Mouse (Mus musculus): ENCODE data around the gene Olfr801. TPM values are rescaled to one million over a fixed set of nuclear protein-coding genes. Genes with fewer than 3 reads are reported as not detected.

Gene Olfr801
- polyA plus RNA-seq, 1 experiment from 2014 or later, result not detected

Other genes with a start within 250 kb of the Olfr801 start
- not detected in 2 replicates for gene Olfr786, start 246.6 kb downstream of the Olfr801 start, polyA plus RNA-seq (2014; fragmentation: Nextera tagmentation; extraction: Ambion mirVana)
- gene Olfr787, start 212.0 kb downstream of the Olfr801 start, polyA plus RNA-seq (2014; fragmentation: Nextera tagmentation; extraction: Ambion mirVana), result not detected in 2 replicates
- gene Olfr788, start 202.9 kb downstream of the Olfr801 start, polyA plus RNA-seq (2014; fragmentation: Nextera tagmentation; extraction: Ambion mirVana), result not detected in 2 replicates
- not detected in 2 replicates for gene Olfr789, start 189.1 kb downstream of the Olfr801 start, polyA plus RNA-seq (2014; fragmentation: Nextera tagmentation; extraction: Ambion mirVana)
- not detected in 2 replicates for gene Olfr790, start 175.4 kb downstream of the Olfr801 start, polyA plus RNA-seq (2014; fragmentation: Nextera tagmentation; extraction: Ambion mirVana)
- not detected in 2 replicates for gene Olfr791, start 152.1 kb downstream of the Olfr801 start, polyA plus RNA-seq (2014; fragmentation: Nextera tagmentation; extraction: Ambion mirVana)
- not detected in 2 replicates for gene Olfr792, start 134.7 kb downstream of the Olfr801 start, polyA plus RNA-seq (2014; fragmentation: Nextera tagmentation; extraction: Ambion mirVana)
- gene Olfr794, start 106.2 kb downstream of the Olfr801 start, polyA plus RNA-seq (2014; fragmentation: Nextera tagmentation; extraction: Ambion mirVana), result not detected in 2 replicates
- not detected in 2 replicates for gene Olfr796, start 61.3 kb downstream of the Olfr801 start, polyA plus RNA-seq (2014; fragmentation: Nextera tagmentation; extraction: Ambion mirVana)
- gene Olfr798, start 45.9 kb downstream of the Olfr801 start, polyA plus RNA-seq (2014; fragmentation: Nextera tagmentation; extraction: Ambion mirVana), result not detected in 2 replicates
- not detected in 2 replicates for gene Olfr799, start 36.4 kb downstream of the Olfr801 start, polyA plus RNA-seq (2014; fragmentation: Nextera tagmentation; extraction: Ambion mirVana)
- gene Olfr800, start 16.2 kb downstream of the Olfr801 start, polyA plus RNA-seq (2014; fragmentation: Nextera tagmentation; extraction: Ambion mirVana), result not detected in 2 replicates
- 0.05 TPM in 1 of 2 replicates, not detected in the other for gene Olfr802, start 14.3 kb upstream of the Olfr801 start, polyA plus RNA-seq (2014; fragmentation: Nextera tagmentation; extraction: Ambion mirVana)
- gene Olfr803, start 20.4 kb upstream of the Olfr801 start, polyA plus RNA-seq (2014; fragmentation: Nextera tagmentation; extraction: Ambion mirVana), result not detected in 2 replicates
- not detected in 2 replicates for gene Olfr804, start 29.3 kb upstream of the Olfr801 start, polyA plus RNA-seq (2014; fragmentation: Nextera tagmentation; extraction: Ambion mirVana)
- not detected in 2 replicates for gene Olfr805, start 55.5 kb upstream of the Olfr801 start, polyA plus RNA-seq (2014; fragmentation: Nextera tagmentation; extraction: Ambion mirVana)
- gene Olfr806, start 68.1 kb upstream of the Olfr801 start, polyA plus RNA-seq (2014; fragmentation: Nextera tagmentation; extraction: Ambion mirVana), result not detected in 2 replicates
- gene Olfr807, start 83.9 kb upstream of the Olfr801 start, polyA plus RNA-seq (2014; fragmentation: Nextera tagmentation; extraction: Ambion mirVana), result not detected in 2 replicates
- gene Olfr808, start 91.6 kb upstream of the Olfr801 start, polyA plus RNA-seq (2014; fragmentation: Nextera tagmentation; extraction: Ambion mirVana), result not detected in 2 replicates
- gene Olfr809, start 100.8 kb upstream of the Olfr801 start, polyA plus RNA-seq (2014; fragmentation: Nextera tagmentation; extraction: Ambion mirVana), result not detected in 2 replicates
- not detected in 2 replicates for gene Olfr810, start 121.1 kb upstream of the Olfr801 start, polyA plus RNA-seq (2014; fragmentation: Nextera tagmentation; extraction: Ambion mirVana)
- gene Olfr811, start 130.5 kb upstream of the Olfr801 start, polyA plus RNA-seq (2014; fragmentation: Nextera tagmentation; extraction: Ambion mirVana), result not detected in 2 replicates
- gene Olfr812, start 172.2 kb upstream of the Olfr801 start, polyA plus RNA-seq (2014; fragmentation: Nextera tagmentation; extraction: Ambion mirVana), result not detected in 2 replicates
- gene Olfr813, start 181.5 kb upstream of the Olfr801 start, polyA plus RNA-seq (2014; fragmentation: Nextera tagmentation; extraction: Ambion mirVana), result not detected in 2 replicates
- gene Olfr814, start 206.0 kb upstream of the Olfr801 start, polyA plus RNA-seq (2014; fragmentation: Nextera tagmentation; extraction: Ambion mirVana), result not detected in 2 replicates
- gene Olfr815, start 232.0 kb upstream of the Olfr801 start, polyA plus RNA-seq (2014; fragmentation: Nextera tagmentation; extraction: Ambion mirVana), result not detected in 2 replicates
- not detected in 2 replicates for gene Olfr816, start 241.7 kb upstream of the Olfr801 start, polyA plus RNA-seq (2014; fragmentation: Nextera tagmentation; extraction: Ambion mirVana)

Data from hindbrain, embryonic 14.5 days (tissue).